Mouse (Mus musculus) right cerebral cortex, adult 18-20 months (tissue): Measurements from ENCODE around the gene Soat2.

ENCODE experiments used
- DNase-seq: peaks from one replicate; pipeline ENCODE4 v3.0.0; 2022; ENCODE audit warnings: mixed read lengths

The Soat2 gene

GRCm38 (mm10) chr15:102114651-102115260 is 35.6 kb upstream of the Soat2 start:
- no peak for DNase-seq

GRCm38 (mm10) chr15:102115731-102116231 is 34.5 kb upstream of the Soat2 start:
- no peak for DNase-seq

- DNase-seq: no peak
These were observed 33.4 kb upstream of the Soat2 start for GRCm38 (mm10) chr15:102116753-102117415.

GRCm38 (mm10) chr15:102117461-102118443 is 32.6 kb upstream of the Soat2 start:
- DNase-seq: no peak

- no peak for DNase-seq
These were observed 31.7 kb upstream of the Soat2 start for GRCm38 (mm10) chr15:102118591-102118990.

- DNase-seq: no peak
These were observed 31.1 kb upstream of the Soat2 start for GRCm38 (mm10) chr15:102119121-102119830.

GRCm38 (mm10) chr15:102119831-102120170 is 30.5 kb upstream of the Soat2 start:
- DNase-seq: no peak

- no peak for DNase-seq
These were observed 29.8 kb upstream of the Soat2 start for GRCm38 (mm10) chr15:102120530-102120929.

GRCm38 (mm10) chr15:102126303-102126702 is 24.0 kb upstream of the Soat2 start:
- DNase-seq: no peak

- no peak for DNase-seq
These were observed 17.0 kb upstream of the Soat2 start for GRCm38 (mm10) chr15:102133314-102133713.

GRCm38 (mm10) chr15:102134709-102135108 is 15.6 kb upstream of the Soat2 start:
- DNase-seq: no peak

- no peak for DNase-seq
These were observed 14.7 kb upstream of the Soat2 start for GRCm38 (mm10) chr15:102135522-102136128.

GRCm38 (mm10) chr15:102136129-102136758 is 14.1 kb upstream of the Soat2 start, which contains the start of gene Spryd3:
Gene Spryd3, minus strand, starts transcription at chr15:102136234.
- peak; percentile 98 for DNase-seq

- DNase-seq: no peak
These were observed 9.2 kb upstream of the Soat2 start for GRCm38 (mm10) chr15:102141120-102141519.

GRCm38 (mm10) chr15:102142914-102143912 is 7.1 kb upstream of the Soat2 start:
- DNase-seq: peak; percentile 61

- DNase-seq: peak; percentile 35
These were observed 6.0 kb upstream of the Soat2 start, which contains the start of gene Igfbp6 for GRCm38 (mm10) chr15:102144274-102144711. Gene Igfbp6, plus strand, starts transcription at chr15:102144362.

- DNase-seq: no peak
These were observed 5.6 kb upstream of the Soat2 start for GRCm38 (mm10) chr15:102144726-102145125.

GRCm38 (mm10) chr15:102145330-102145729 is 5.0 kb upstream of the Soat2 start:
- peak; percentile 87 for DNase-seq

- DNase-seq: no peak
These were observed 4.2 kb upstream of the Soat2 start for GRCm38 (mm10) chr15:102146089-102146488.

- DNase-seq: peak; percentile 35
These were observed 3.4 kb upstream of the Soat2 start for GRCm38 (mm10) chr15:102146882-102147281.
